Comparison of ENCODE assay signal across 8 mouse cellular contexts in genomic region chr6:8831204-8831603, GRCm38 (mm10). TPM values are rescaled to one million over a fixed set of nuclear protein-coding genes. Genes with fewer than 3 reads are reported as not detected.
A peak's percentile ranks its signal among the peaks of the same experiment; 100 is the strongest.
DNase-seq lines count a peak whose midpoint lies in the region; ATAC-seq and TF ChIP-seq lines count a peak whose summit lies in the region.

No protein-coding gene starts in this region.

- no peak overlapping the region for H3K9ac ChIP-seq in liver, embryonic 14.5 days (replicated peaks)
- H3K9ac ChIP-seq in liver, embryonic 11.5 days (ENCODE audit: low read depth, low read length), result no peak overlapping the region

- H3K27me3 ChIP-seq in liver, embryonic 14.5 days (ENCODE audit: control insufficient read depth, insufficient read depth, low read length), result no peaks in the 10 kb centered on the region
- H3K27me3 ChIP-seq in liver, embryonic 11.5 days (replicated peaks; ENCODE audit: control insufficient read depth, insufficient read depth, low read length), result no peaks in the 10 kb centered on the region

- peak; percentile 93 for ATAC-seq in frontal cortex, adult (ENCODE audit: low TSS enrichment)
- ATAC-seq in liver, embryonic 14.5 days (ENCODE audit: insufficient read depth), result no peak
- no peak; the same call in 1 of the 2 replicates for ATAC-seq in liver, embryonic 11.5 days (replicated peaks; ENCODE audit: low FRiP score)

- no peak for TF ChIP-seq EP300 in liver, embryonic 14.5 days (IDR thresholded peaks at IDR 0.05; ENCODE audit: low read depth)

- 30% methylated on average over 2 of the region's 2 CpGs for WGBS in liver, embryonic 14.5 days (ENCODE audit: insufficient replicate concordance)
- 36% methylated on average over 2 of the region's 2 CpGs for WGBS in liver, embryonic 11.5 days

- DNase-seq in frontal cortex, postnatal 10 days (ENCODE audit: low spot score in 2 of 2), result no peak
- DNase-seq in liver, embryonic 14.5 days (ENCODE audit: low read depth in 3 of 3, low spot score in 3 of 3), result peak in 2 of 3 experiments; percentile 7 to 16
- DNase-seq in liver, embryonic 11.5 days (ENCODE audit: low spot score), result no peak
- peak; percentile 19 for DNase-seq in c-Kit-positive CD71-positive TER-119-negative erythroid progenitor cells, embryonic 14.5 days (ENCODE audit: low read depth)
- peak; percentile 3 for DNase-seq in layer of hippocampus, adult 9-11 months
- DNase-seq in urinary bladder, postnatal 10 days (ENCODE audit: low spot score), result no peak
- DNase-seq in ovary, postnatal 14 days (ENCODE audit: low spot score), result no peak

- H3K9me3 ChIP-seq in liver, embryonic 14.5 days (ENCODE audit: control insufficient read depth, low read length), result no peaks in the 10 kb centered on the region
- H3K9me3 ChIP-seq in liver, embryonic 11.5 days (ENCODE audit: control insufficient read depth, low read length), result no peaks in the 10 kb centered on the region

- H3K36me3 ChIP-seq in liver, embryonic 14.5 days (replicated peaks; ENCODE audit: control insufficient read depth, insufficient read depth, low read depth), result no peaks in the 10 kb centered on the region
- H3K36me3 ChIP-seq in liver, embryonic 11.5 days (ENCODE audit: control insufficient read depth, insufficient read depth, low read length), result no peaks in the 10 kb centered on the region

- H3K4me3 ChIP-seq in liver, embryonic 14.5 days (ENCODE audit: insufficient read depth in 1 of 2, low read depth in 2 of 2, low read length in 2 of 2), result no peak overlapping the region
- no peak overlapping the region for H3K4me3 ChIP-seq in liver, embryonic 11.5 days (ENCODE audit: low read depth, low read length)

- no peak overlapping the region for H3K4me2 ChIP-seq in liver, embryonic 14.5 days (ENCODE audit: low read depth)
- no peak overlapping the region for H3K4me2 ChIP-seq in liver, embryonic 11.5 days

- H3K27ac ChIP-seq in liver, embryonic 14.5 days, result no peak overlapping the region
- no peak overlapping the region for H3K27ac ChIP-seq in liver, embryonic 11.5 days (ENCODE audit: low read depth, low read length)

- H3K4me1 ChIP-seq in liver, embryonic 14.5 days (replicated peaks; ENCODE audit: control insufficient read depth in 2 of 2, insufficient read depth in 2 of 2, low read length in 1 of 2), result no peaks in the 10 kb centered on the region
- no peaks in the 10 kb centered on the region for H3K4me1 ChIP-seq in liver, embryonic 11.5 days (replicated peaks; ENCODE audit: control insufficient read depth, insufficient read depth, low read length)

- peak; percentile 25; the same call in 1 of the 2 replicates for TF ChIP-seq CTCF in liver, embryonic 14.5 days (IDR thresholded peaks at IDR 0.05; ENCODE audit: low read depth)

RNA-seq across cellular contexts. Expression of gene Ica1, which starts 52.9 kb away (rescaled TPM):
- polyA plus RNA-seq in liver, embryonic 14.5 days (2012; rRNA removed), result 1.0 and 1.9 TPM in 2 replicates
- polyA plus RNA-seq in liver, embryonic 14.5 days (2014; fragmentation: Nextera tagmentation; extraction: Ambion mirVana), result 5.0 and 5.5 TPM in 2 replicates
- 13.2 and 14.5 TPM in 2 replicates for polyA plus RNA-seq in liver, embryonic 11.5 days (2014; fragmentation: Nextera tagmentation; extraction: Ambion mirVana)

Comparison
In these comparisons a context has a peak if more than half of its experiments do, and no peak if none do; other contexts are left out.
1. DNase-seq: peak in liver, embryonic 14.5 days (2 of 3), c-Kit-positive CD71-positive TER-119-negative erythroid progenitor cells, embryonic 14.5 days (single experiment) and layer of hippocampus, adult 9-11 months (single experiment); none in frontal cortex, postnatal 10 days (0 of 2), liver, embryonic 11.5 days (single experiment), urinary bladder, postnatal 10 days (single experiment) and ovary, postnatal 14 days (single experiment).